Mouse (Mus musculus) brain, embryonic 14.5 days (tissue): Measurements from ENCODE around the gene Gsta3.

Experiments
- CTCF ChIP-seq: fragments of 200-500 bp; IDR thresholded peaks from 2 replicates; pipeline ENCODE4 v1.5.1; 2012; ENCODE audit warnings: inconsistent platforms, mild to moderate bottlenecking, moderate library complexity, borderline replicate concordance; ENCODE audit not compliant: insufficient read depth, insufficient read length; ENCODE audit errors: extremely low read depth
- POLR2A ChIP-seq: fragments of 200-500 bp; IDR thresholded peaks from 2 replicates; pipeline ENCODE4 v1.6.1; 2012; ENCODE audit warnings: mild to moderate bottlenecking, inconsistent platforms, borderline replicate concordance; ENCODE audit not compliant: poor library complexity, insufficient read depth, insufficient read length, severe bottlenecking; ENCODE audit errors: extremely low read depth

GRCm38 (mm10) chr1:21273091-21273490 lies 32.7 kb downstream of the Gsta3 start:
- TF ChIP-seq POLR2A (no peak), CTCF (no peak)
